Mouse (Mus musculus): ENCODE measurements around the gene Fhl2. TPM values are rescaled to one million over a fixed set of nuclear protein-coding genes. Genes with fewer than 3 reads are reported as not detected.
A peak's percentile ranks its signal among the peaks of the same experiment; 100 is the strongest.

Fhl2 gene
- polyA plus RNA-seq, 1 experiment from 2014 or later, result 29.0 TPM

- Histone ChIP-seq H3K4me1 (ENCODE audit: control insufficient read depth, insufficient read depth, low read length) (no peaks in the 10 kb centered on the region), H3K4me3 (ENCODE audit: low read depth, low read length) (no peak overlapping the region), H3K27ac (ENCODE audit: low read depth, low read length) (no peak overlapping the region), H3K9ac (replicated peaks; ENCODE audit: low read depth, low read length) (no peak overlapping the region), H3K4me2 (ENCODE audit: low read depth, low read length) (no peak overlapping the region), H3K27me3 (ENCODE audit: control insufficient read depth, insufficient read depth, low read length) (no peaks in the 10 kb centered on the region), H3K9me3 (ENCODE audit: control insufficient read depth, low read length) (no peaks in the 10 kb centered on the region), H3K36me3 (ENCODE audit: control insufficient read depth, insufficient read depth, low read length) (no peaks in the 10 kb centered on the region)
- 78% methylated on average over 3 of the region's 3 CpGs for WGBS
- no peak for ATAC-seq (ENCODE audit: low read depth)
Measured at GRCm38 (mm10) chr1:43150225-43150624, 46.6 kb downstream of the Fhl2 start.

DNA sequence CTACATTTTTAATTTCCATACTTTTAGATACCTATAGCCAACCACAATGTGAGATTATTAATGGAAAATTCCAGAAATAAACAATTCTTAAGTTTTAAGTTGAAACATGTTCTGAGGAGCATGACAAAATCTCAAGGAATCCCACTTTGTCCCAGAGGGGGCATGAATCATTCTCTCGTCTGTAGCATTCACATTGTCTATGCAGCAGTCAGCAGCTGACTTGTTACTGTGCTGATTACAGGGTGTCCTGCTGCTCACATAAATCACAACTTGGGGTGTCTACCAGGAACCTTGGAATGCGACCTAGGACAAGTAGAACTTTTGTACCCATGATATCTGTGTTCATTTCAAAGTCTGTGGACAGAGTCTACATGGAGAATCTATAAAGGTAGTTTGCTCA lies 49.3 kb downstream of the Fhl2 start:
- Histone ChIP-seq H3K9ac (replicated peaks; ENCODE audit: low read depth, low read length) (no peak overlapping the region), H3K27me3 (ENCODE audit: control insufficient read depth, insufficient read depth, low read length) (no peaks in the 10 kb centered on the region), H3K9me3 (ENCODE audit: control insufficient read depth, low read length) (no peaks in the 10 kb centered on the region), H3K27ac (ENCODE audit: low read depth, low read length) (no peak overlapping the region), H3K4me2 (ENCODE audit: low read depth, low read length) (no peak overlapping the region), H3K36me3 (ENCODE audit: control insufficient read depth, insufficient read depth, low read length) (no peaks in the 10 kb centered on the region), H3K4me3 (ENCODE audit: low read depth, low read length) (no peak overlapping the region), H3K4me1 (ENCODE audit: control insufficient read depth, insufficient read depth, low read length) (no peaks in the 10 kb centered on the region)
- ATAC-seq (ENCODE audit: low read depth), result no peak
- WGBS, result 56% methylated on average over 2 of the region's 2 CpGs

DNA sequence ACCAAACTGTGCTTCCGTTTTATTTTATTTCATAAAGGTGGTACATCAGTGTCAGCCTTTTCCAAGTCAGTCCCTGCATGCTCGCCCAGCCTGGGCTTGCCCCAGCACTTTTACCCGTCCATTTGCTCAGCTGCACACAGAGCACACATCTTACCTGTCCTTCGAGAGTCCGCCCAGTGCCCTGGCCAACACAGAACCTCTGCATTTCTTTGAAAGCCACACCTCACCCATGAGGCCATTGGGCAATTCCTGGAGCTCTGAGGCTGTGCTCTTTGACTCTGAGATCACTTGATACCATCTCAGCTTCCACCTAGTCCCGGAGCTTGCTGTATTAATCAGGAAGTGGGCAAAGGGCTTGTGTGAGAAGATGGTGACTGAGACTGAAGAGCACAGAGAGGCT lies 51.4 kb downstream of the Fhl2 start:
- H3K9me3 ChIP-seq (ENCODE audit: control insufficient read depth, low read length), result no peaks in the 10 kb centered on the region
- no peaks in the 10 kb centered on the region for H3K27me3 ChIP-seq (ENCODE audit: control insufficient read depth, insufficient read depth, low read length)
- 85% methylated on average over 6 of the region's 6 CpGs for WGBS

GRCm38 (mm10) chr1:43144338-43144906 lies 52.4 kb downstream of the Fhl2 start:
- no peaks in the 10 kb centered on the region for H3K4me1 ChIP-seq (ENCODE audit: control insufficient read depth, insufficient read depth, low read length)

More for the DNA sequence above, 51.4 kb downstream of the Fhl2 start:
- H3K4me2 ChIP-seq (ENCODE audit: low read depth, low read length), result no peak overlapping the region
- H3K9ac ChIP-seq (replicated peaks; ENCODE audit: low read depth, low read length), result no peak overlapping the region
- H3K36me3 ChIP-seq (ENCODE audit: control insufficient read depth, insufficient read depth, low read length), result no peaks in the 10 kb centered on the region
- no peak overlapping the region for H3K4me3 ChIP-seq (ENCODE audit: low read depth, low read length)
- H3K4me1 ChIP-seq (ENCODE audit: control insufficient read depth, insufficient read depth, low read length), result no peaks in the 10 kb centered on the region
- ATAC-seq (ENCODE audit: low read depth), result no peak
- H3K27ac ChIP-seq (ENCODE audit: low read depth, low read length), result no peak overlapping the region

GRCm38 (mm10) chr1:43143791-43144190 lies 53.0 kb downstream of the Fhl2 start:
- no peak overlapping the region for H3K27ac ChIP-seq (ENCODE audit: low read depth, low read length)
- H3K27me3 ChIP-seq (ENCODE audit: control insufficient read depth, insufficient read depth, low read length), result no peaks in the 10 kb centered on the region
- no peaks in the 10 kb centered on the region for H3K9me3 ChIP-seq (ENCODE audit: control insufficient read depth, low read length)
- H3K9ac ChIP-seq (replicated peaks; ENCODE audit: low read depth, low read length), result no peak overlapping the region
- no peaks in the 10 kb centered on the region for H3K36me3 ChIP-seq (ENCODE audit: control insufficient read depth, insufficient read depth, low read length)
- H3K4me2 ChIP-seq (ENCODE audit: low read depth, low read length), result no peak overlapping the region
- H3K4me3 ChIP-seq (ENCODE audit: low read depth, low read length), result no peak overlapping the region
- WGBS, result 93% methylated on average over 4 of the region's 4 CpGs
- no peaks in the 10 kb centered on the region for H3K4me1 ChIP-seq (ENCODE audit: control insufficient read depth, insufficient read depth, low read length)
- ATAC-seq (ENCODE audit: low read depth), result no peak

More at GRCm38 (mm10) chr1:43144338-43144906, 52.4 kb downstream of the Fhl2 start:
- Histone ChIP-seq H3K27ac (ENCODE audit: low read depth, low read length) (no peak overlapping the region), H3K9ac (replicated peaks; ENCODE audit: low read depth, low read length) (no peak overlapping the region), H3K4me2 (ENCODE audit: low read depth, low read length) (no peak overlapping the region), H3K27me3 (ENCODE audit: control insufficient read depth, insufficient read depth, low read length) (no peaks in the 10 kb centered on the region), H3K36me3 (ENCODE audit: control insufficient read depth, insufficient read depth, low read length) (no peaks in the 10 kb centered on the region), H3K9me3 (ENCODE audit: control insufficient read depth, low read length) (no peaks in the 10 kb centered on the region), H3K4me3 (ENCODE audit: low read depth, low read length) (no peak overlapping the region)
- ATAC-seq (ENCODE audit: low read depth), result no peak
- whole genome bisulfite sequencing, result 93% methylated on average over 8 of the region's 8 CpGs

- no peaks in the 10 kb centered on the region for H3K27me3 ChIP-seq (ENCODE audit: control insufficient read depth, insufficient read depth, low read length)
- H3K4me3 ChIP-seq (ENCODE audit: low read depth, low read length), result no peak overlapping the region
- H3K36me3 ChIP-seq (ENCODE audit: control insufficient read depth, insufficient read depth, low read length), result no peaks in the 10 kb centered on the region
- no peaks in the 10 kb centered on the region for H3K4me1 ChIP-seq (ENCODE audit: control insufficient read depth, insufficient read depth, low read length)
- WGBS, result 90% methylated on average over 4 of the region's 4 CpGs
- H3K9me3 ChIP-seq (ENCODE audit: control insufficient read depth, low read length), result no peaks in the 10 kb centered on the region
- H3K4me2 ChIP-seq (ENCODE audit: low read depth, low read length), result no peak overlapping the region
- H3K27ac ChIP-seq (ENCODE audit: low read depth, low read length), result no peak overlapping the region
- no peak overlapping the region for H3K9ac ChIP-seq (replicated peaks; ENCODE audit: low read depth, low read length)
- ATAC-seq (ENCODE audit: low read depth), result no peak
Measured at GRCm38 (mm10) chr1:43143284-43143683, 53.5 kb downstream of the Fhl2 start.

DNA sequence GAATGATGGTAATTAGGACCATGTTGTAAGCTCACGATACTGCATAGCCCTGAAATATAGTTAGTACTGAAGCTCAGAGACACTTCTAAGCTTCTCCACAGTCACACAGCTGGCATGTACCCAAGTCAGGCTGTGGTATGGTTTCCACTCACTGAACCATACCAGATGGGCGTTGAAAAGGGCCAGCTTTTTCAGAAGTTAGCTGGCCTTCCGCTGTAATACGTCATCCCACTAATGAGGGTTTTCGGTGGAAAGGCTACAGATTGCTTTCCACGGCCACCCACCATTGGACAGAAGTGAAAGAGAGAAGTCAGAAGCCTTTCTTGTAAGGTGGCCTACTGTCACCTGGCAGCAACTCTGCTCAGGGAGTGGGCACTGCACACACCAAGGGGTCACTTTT lies 53.9 kb downstream of the Fhl2 start:
- H3K9ac ChIP-seq (replicated peaks; ENCODE audit: low read depth, low read length), result no peak overlapping the region
- H3K9me3 ChIP-seq (ENCODE audit: control insufficient read depth, low read length), result no peaks in the 10 kb centered on the region
- 74% methylated on average over 6 of the region's 6 CpGs for WGBS
- no peaks in the 10 kb centered on the region for H3K4me1 ChIP-seq (ENCODE audit: control insufficient read depth, insufficient read depth, low read length)
- H3K4me3 ChIP-seq (ENCODE audit: low read depth, low read length), result no peak overlapping the region
- no peaks in the 10 kb centered on the region for H3K27me3 ChIP-seq (ENCODE audit: control insufficient read depth, insufficient read depth, low read length)
- no peaks in the 10 kb centered on the region for H3K36me3 ChIP-seq (ENCODE audit: control insufficient read depth, insufficient read depth, low read length)
- H3K4me2 ChIP-seq (ENCODE audit: low read depth, low read length), result no peak overlapping the region
- H3K27ac ChIP-seq (ENCODE audit: low read depth, low read length), result no peak overlapping the region
- ATAC-seq (ENCODE audit: low read depth), result no peak

GRCm38 (mm10) chr1:43141555-43141961 lies 55.2 kb downstream of the Fhl2 start:
- ATAC-seq (ENCODE audit: low read depth), result no peak
- no peaks in the 10 kb centered on the region for H3K4me1 ChIP-seq (ENCODE audit: control insufficient read depth, insufficient read depth, low read length)
- no peaks in the 10 kb centered on the region for H3K9me3 ChIP-seq (ENCODE audit: control insufficient read depth, low read length)
- H3K36me3 ChIP-seq (ENCODE audit: control insufficient read depth, insufficient read depth, low read length), result no peaks in the 10 kb centered on the region
- no peak overlapping the region for H3K27ac ChIP-seq (ENCODE audit: low read depth, low read length)
- H3K4me2 ChIP-seq (ENCODE audit: low read depth, low read length), result no peak overlapping the region
- no peaks in the 10 kb centered on the region for H3K27me3 ChIP-seq (ENCODE audit: control insufficient read depth, insufficient read depth, low read length)
- H3K4me3 ChIP-seq (ENCODE audit: low read depth, low read length), result no peak overlapping the region
- WGBS, result 84% methylated on average over 11 of the region's 11 CpGs
- no peak overlapping the region for H3K9ac ChIP-seq (replicated peaks; ENCODE audit: low read depth, low read length)

DNA sequence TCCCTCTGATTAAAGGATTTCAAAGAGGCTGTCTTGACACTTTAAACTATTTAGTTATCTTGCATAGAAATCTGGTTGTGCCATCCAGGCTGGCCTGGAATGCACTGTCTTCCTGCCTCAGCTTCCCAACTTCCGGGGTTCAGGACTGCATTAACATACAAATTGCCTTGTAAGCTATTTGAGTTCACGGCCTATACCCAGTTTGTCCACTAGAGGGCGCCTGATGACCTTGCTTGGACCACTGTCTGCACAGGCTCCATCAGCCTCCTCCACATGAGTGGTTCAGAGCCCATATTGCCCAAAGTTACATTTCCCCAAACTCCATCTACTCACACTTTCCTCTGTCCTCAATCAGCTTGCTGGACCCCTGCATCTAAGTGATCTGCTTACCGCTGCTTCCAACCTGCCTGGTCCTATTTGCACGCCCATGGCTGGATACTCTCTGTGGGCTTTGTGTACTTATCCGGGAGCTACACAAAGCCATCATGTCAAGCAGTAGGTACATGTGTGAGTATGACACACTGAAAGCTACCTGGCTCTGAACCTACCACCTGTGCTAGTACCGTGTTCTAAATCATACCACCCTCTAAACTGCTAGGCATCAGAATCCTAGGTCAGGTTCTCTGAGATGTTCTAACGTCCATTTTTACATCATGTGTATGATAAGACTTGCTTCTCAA lies 57.1 kb downstream of the Fhl2 start:
- peak; percentile 93 for ATAC-seq (ENCODE audit: low read depth)
- H3K36me3 ChIP-seq (ENCODE audit: control insufficient read depth, insufficient read depth, low read length), result no peaks in the 10 kb centered on the region
- no peak overlapping the region for H3K4me3 ChIP-seq (ENCODE audit: low read depth, low read length)
- H3K9ac ChIP-seq (replicated peaks; ENCODE audit: low read depth, low read length), result no peak overlapping the region
- H3K4me1 ChIP-seq (ENCODE audit: control insufficient read depth, insufficient read depth, low read length), result no peaks in the 10 kb centered on the region
- no peaks in the 10 kb centered on the region for H3K27me3 ChIP-seq (ENCODE audit: control insufficient read depth, insufficient read depth, low read length)
- H3K27ac ChIP-seq (ENCODE audit: low read depth, low read length), result no peak overlapping the region
- no peaks in the 10 kb centered on the region for H3K9me3 ChIP-seq (ENCODE audit: control insufficient read depth, low read length)
- 53% methylated on average over 8 of the region's 8 CpGs for WGBS
- no peak overlapping the region for H3K4me2 ChIP-seq (ENCODE audit: low read depth, low read length)

All from neural tube, embryonic 14.5 days (tissue).